Mouse (Mus musculus) forebrain, embryonic 13.5 days (tissue): ENCODE measurements around the gene Olfr952. TPM values are rescaled to one million over a fixed set of nuclear protein-coding genes. Genes with fewer than 3 reads are reported as not detected.

Source experiments
- ATAC-seq: fragments of 200-750 bp; cut with Nextera tagmentation; 2 replicates; pipeline ENCODE4 v1.8.0; 2017
- H3K27ac ChIP-seq: fragments of 300-500 bp; sonication (generic); 2 replicates; pipeline ENCODE4 v1.5.1; 2015; ENCODE audit warnings: inconsistent platforms, mild to moderate bottlenecking, moderate library complexity
- H3K27me3 ChIP-seq: fragments of 300-500 bp; sonication (generic); 2 replicates; pipeline ENCODE4 v1.6.1; 2015; ENCODE audit warnings: mild to moderate bottlenecking, inconsistent platforms
- H3K36me3 ChIP-seq: fragments of 300-500 bp; sonication (generic); 2 replicates; pipeline ENCODE4 v1.6.1; 2015; ENCODE audit warnings: mild to moderate bottlenecking, inconsistent platforms; ENCODE audit not compliant: poor library complexity, severe bottlenecking
- H3K4me1 ChIP-seq: fragments of 300-500 bp; sonication (generic); 2 replicates; pipeline ENCODE4 v1.6.1; 2015; ENCODE audit warnings: inconsistent platforms
- H3K4me2 ChIP-seq: fragments of 300-500 bp; sonication (generic); 2 replicates; pipeline ENCODE4 v1.6.1; 2015; ENCODE audit warnings: inconsistent platforms, mild to moderate bottlenecking, moderate library complexity
- H3K4me3 ChIP-seq: fragments of 300-500 bp; sonication (generic); 2 replicates; pipeline ENCODE4 v1.5.1; 2015; ENCODE audit warnings: mild to moderate bottlenecking, inconsistent platforms
- H3K9ac ChIP-seq: fragments of 300-500 bp; sonication (generic); 2 replicates; pipeline ENCODE4 v1.6.1; 2015; ENCODE audit warnings: mild to moderate bottlenecking, inconsistent platforms
- H3K9me3 ChIP-seq: fragments of 300-500 bp; sonication (generic); replicated peaks from 2 replicates; pipeline ENCODE4 v1.6.1; 2016; ENCODE audit warnings: inconsistent platforms
- WGBS: fragments of 180-500 bp; shearing (Covaris S2); methylation state at CpG from one replicate; pipeline ENCODE4 v1.1.7; 2015; 5-methylcytosine and 5-hydroxymethylcytosine counted together
- polyA plus RNA-seq: library from polyadenylated mRNA; unstranded; fragments of >200 nt; fragmentation: Nextera tagmentation; extraction: Ambion mirVana; gene quantifications from 2 replicates; pipeline ENCODE4 v1.2.1, GENCODE M21; 2015

Gene Olfr952
- polyA plus RNA-seq: not detected in 2 replicates

GRCm38 (mm10) chr9:39427048-39427447 is at the start of gene Olfr952:
Gene Olfr952 (minus strand): TSS chr9:39427148.
- H3K36me3 ChIP-seq: no peaks in the 10 kb centered on the region
- H3K4me1 ChIP-seq: no peaks in the 10 kb centered on the region
- H3K4me3 ChIP-seq: no peak within 1 kb of the TSS
- H3K27ac ChIP-seq: no peak within 1 kb of the TSS
- H3K9ac ChIP-seq: no peak within 1 kb of the TSS
- H3K4me2 ChIP-seq: no peak within 1 kb of the TSS
- H3K9me3 ChIP-seq: no peaks in the 10 kb centered on the region
- no peaks in the 10 kb centered on the region for H3K27me3 ChIP-seq
- ATAC-seq: no peak

GRCm38 (mm10) chr9:39471844-39472243 is 44.9 kb upstream of the Olfr952 start, which contains the start of gene Olfr955:
Gene Olfr955 (minus strand): TSS chr9:39471944.
- H3K4me2 ChIP-seq: no peak within 1 kb of the TSS
- no peaks in the 10 kb centered on the region for H3K9me3 ChIP-seq
- H3K36me3 ChIP-seq: no peaks in the 10 kb centered on the region
- 59% methylated on average over 1 of the region's 1 CpGs for WGBS
- no peaks in the 10 kb centered on the region for H3K27me3 ChIP-seq
- no peak within 1 kb of the TSS for H3K9ac ChIP-seq
- ATAC-seq: no peak
- H3K27ac ChIP-seq: no peak within 1 kb of the TSS
- H3K4me3 ChIP-seq: no peak within 1 kb of the TSS
- no peaks in the 10 kb centered on the region for H3K4me1 ChIP-seq

GRCm38 (mm10) chr9:39456401-39456800 is 29.5 kb upstream of the Olfr952 start, which contains the start of gene Olfr954:
Gene Olfr954 (plus strand): TSS chr9:39456701.
- Histone ChIP-seq H3K9ac (no peak within 1 kb of the TSS), H3K27ac (no peak within 1 kb of the TSS), H3K27me3 (no peaks in the 10 kb centered on the region), H3K4me2 (no peak within 1 kb of the TSS), H3K4me1 (no peaks in the 10 kb centered on the region), H3K9me3 (no peaks in the 10 kb centered on the region), H3K4me3 (no peak within 1 kb of the TSS), H3K36me3 (no peaks in the 10 kb centered on the region)
- no peak for ATAC-seq
- 87% methylated on average over 6 of the region's 6 CpGs for WGBS

GRCm38 (mm10) chr9:39387110-39387509 is 39.8 kb downstream of the Olfr952 start, which contains the start of gene Olfr951:
Gene Olfr951 (plus strand): TSS chr9:39387410.
- Histone ChIP-seq H3K9ac (no peak within 1 kb of the TSS), H3K27me3 (no peaks in the 10 kb centered on the region), H3K9me3 (no peaks in the 10 kb centered on the region), H3K4me2 (no peak within 1 kb of the TSS), H3K27ac (no peak within 1 kb of the TSS), H3K36me3 (no peaks in the 10 kb centered on the region), H3K4me1 (no peaks in the 10 kb centered on the region), H3K4me3 (no peak within 1 kb of the TSS)
- 93% methylated on average over 2 of the region's 2 CpGs for WGBS
- ATAC-seq: no peak

Other genes starting within 250 kb of the Olfr952 start
- not detected in 2 replicates for gene Olfr944, start 225.2 kb downstream of the Olfr952 start, polyA plus RNA-seq
- not detected in 2 replicates for gene Olfr1537, start 177.2 kb downstream of the Olfr952 start, polyA plus RNA-seq
- gene Olfr945, start 150.3 kb downstream of the Olfr952 start, polyA plus RNA-seq: not detected in 2 replicates
- not detected in 2 replicates for gene Olfr948, start 101.1 kb downstream of the Olfr952 start, polyA plus RNA-seq
- not detected in 2 replicates for gene Olfr951, start 39.7 kb downstream of the Olfr952 start, polyA plus RNA-seq
- gene Olfr954, start 29.6 kb upstream of the Olfr952 start, polyA plus RNA-seq: not detected in 2 replicates
- not detected in 2 replicates for gene Olfr955, start 44.8 kb upstream of the Olfr952 start, polyA plus RNA-seq
- gene Olfr44, start 66.8 kb upstream of the Olfr952 start, polyA plus RNA-seq: not detected in 2 replicates
- not detected in 2 replicates for gene Olfr957, start 88.7 kb upstream of the Olfr952 start, polyA plus RNA-seq
- gene Olfr958, start 126.9 kb upstream of the Olfr952 start, polyA plus RNA-seq: not detected in 2 replicates
- gene Olfr959, start 148.4 kb upstream of the Olfr952 start, polyA plus RNA-seq: not detected in 2 replicates
- gene AW551984, start 177.3 kb upstream of the Olfr952 start, polyA plus RNA-seq: 19.8 and 32.4 TPM in 2 replicates
- not detected in 2 replicates for gene Olfr148, start 183.5 kb upstream of the Olfr952 start, polyA plus RNA-seq
- not detected in 2 replicates for gene Olfr960, start 194.2 kb upstream of the Olfr952 start, polyA plus RNA-seq
- gene Olfr961, start 217.9 kb upstream of the Olfr952 start, polyA plus RNA-seq: not detected in 2 replicates
- not detected in 2 replicates for gene Olfr963, start 240.1 kb upstream of the Olfr952 start, polyA plus RNA-seq